ENCODE assay signal across 13 mouse cellular contexts in the genomic region with DNA sequence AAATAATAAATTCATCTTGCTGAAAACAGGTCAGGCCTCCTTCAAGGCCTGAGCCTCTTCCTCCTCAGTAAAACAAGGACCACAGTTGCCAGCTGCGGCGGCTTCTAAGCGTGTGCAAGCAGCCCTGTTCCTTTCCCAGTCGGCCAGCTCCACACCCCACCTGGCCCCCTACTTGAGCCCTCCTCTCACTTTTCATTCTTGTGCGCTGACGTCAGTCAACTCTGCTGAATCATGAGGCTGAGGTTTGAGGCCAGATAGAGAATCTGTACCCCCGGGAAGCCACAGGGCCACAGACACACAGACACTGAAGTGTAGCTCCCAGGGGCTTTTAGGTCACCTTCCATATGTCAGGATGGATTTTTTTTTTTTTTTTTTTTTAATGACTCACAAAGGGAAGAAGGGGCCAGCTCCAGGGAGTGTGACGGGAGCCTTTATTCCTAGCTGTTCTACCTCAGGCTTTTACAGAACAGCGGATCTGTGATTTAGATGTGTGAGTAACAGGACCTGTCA. TPM values are rescaled to one million over a fixed set of nuclear protein-coding genes. Genes with fewer than 3 reads are reported as not detected.
DNase-seq lines count a peak whose midpoint lies in the region; ATAC-seq lines count a peak whose summit lies in the region.
"Had no signal": no experiment of that assay in that cellular context is flagged by ENCODE, and none has a peak within 500 bp of the region (broad histone marks: within the 10 kb centered on the region; RNA-seq: fewer than 3 reads in every experiment).

No protein-coding gene starts in this region.

- DNase-seq in hindbrain, embryonic 14.5 days (ENCODE audit: low spot score): no peak
- no peak for DNase-seq in hindbrain, embryonic 10.5 days (ENCODE audit: low spot score)
- peak; percentile 68 for DNase-seq in CD4-positive, CD25-positive, alpha-beta regulatory T cell, adult 2 months (ENCODE audit: low read depth, low spot score)
- DNase-seq in R1 (ENCODE audit: low read depth, low spot score): peak; percentile 39
- peak; percentile 47 for DNase-seq in mesoderm, embryonic 11.5 days (ENCODE audit: low read depth, low spot score)
- no peak for DNase-seq in cerebellum, adult 11 months
- no peak for DNase-seq in right cerebral cortex, postnatal 4 days
- no peak for DNase-seq in gastrocnemius, postnatal 4 days (ENCODE audit: low spot score in 2 of 2)
- DNase-seq: adrenal gland, postnatal 10 days had no signal

- H3K27me3 ChIP-seq in hindbrain, embryonic 14.5 days (ENCODE audit: control insufficient read depth, insufficient read depth, low read length): peaks cover 22% of the 10 kb centered on the region
- peaks cover 34% of the 10 kb centered on the region for H3K27me3 ChIP-seq in hindbrain, embryonic 10.5 days (ENCODE audit: insufficient read depth, poor library complexity, severe bottlenecking)

- H3K4me1 ChIP-seq in hindbrain, embryonic 14.5 days (replicated peaks; ENCODE audit: control insufficient read depth, insufficient read depth, low read length): peaks cover 28% of the 10 kb centered on the region
- peaks cover 53% of the 10 kb centered on the region for H3K4me1 ChIP-seq in hindbrain, embryonic 10.5 days (replicated peaks)

- no peak for ATAC-seq in hindbrain, embryonic 14.5 days (ENCODE audit: low FRiP score)
- ATAC-seq: inflammation-experienced regulatory T-cells, adult 6 months had no signal

- H3K9ac ChIP-seq in hindbrain, embryonic 14.5 days: 0 out of 2 replicates have a peak overlapping the region, but pooled peaks have one; percentile 16

- no peaks in the 10 kb centered on the region for H3K9me3 ChIP-seq in hindbrain, embryonic 14.5 days (ENCODE audit: control insufficient read depth, low read length)
- no peaks in the 10 kb centered on the region for H3K9me3 ChIP-seq in hindbrain, embryonic 10.5 days
- H3K9me3 ChIP-seq: midbrain, embryonic 12.5 days had no signal

- no peaks in the 10 kb centered on the region for H3K36me3 ChIP-seq in hindbrain, embryonic 14.5 days (replicated peaks; ENCODE audit: control insufficient read depth, insufficient read depth)
- no peaks in the 10 kb centered on the region for H3K36me3 ChIP-seq in hindbrain, embryonic 10.5 days
- H3K36me3 ChIP-seq: midbrain, embryonic 12.5 days had no signal

- no peak overlapping the region for H3K27ac ChIP-seq in hindbrain, embryonic 14.5 days
- no peak overlapping the region; the same call in 1 of the 2 replicates for H3K27ac ChIP-seq in hindbrain, embryonic 10.5 days
- H3K27ac ChIP-seq: left cerebral cortex, adult 2 months; midbrain, embryonic 12.5 days had no signal

- no peak overlapping the region for H3K4me2 ChIP-seq in hindbrain, embryonic 14.5 days (replicated peaks)
- H3K4me2 ChIP-seq: midbrain, embryonic 12.5 days had no signal

- WGBS in hindbrain, embryonic 14.5 days: 43% methylated on average over 9 of the region's 9 CpGs
- 37% methylated on average over 9 of the region's 9 CpGs for WGBS in hindbrain, embryonic 10.5 days

- H3K4me3 ChIP-seq in hindbrain, embryonic 14.5 days (replicated peaks; ENCODE audit: low read length): no peak overlapping the region
- no peak overlapping the region for H3K4me3 ChIP-seq in hindbrain, embryonic 10.5 days
- H3K4me3 ChIP-seq: left cerebral cortex, adult 2 months; midbrain, embryonic 12.5 days had no signal

RNA-seq across cellular contexts. Expression of a gene that starts 3.4 kb away (rescaled TPM):
- polyA plus RNA-seq in hindbrain, embryonic 14.5 days (2014; fragmentation: Nextera tagmentation; extraction: Ambion mirVana): 3.7 and 4.6 TPM in 2 replicates
- polyA plus RNA-seq in hindbrain, embryonic 10.5 days (2016; fragmentation: Nextera tagmentation; extraction: Ambion mirVana): 2.7 and 3.4 TPM in 2 replicates
- 1 to 10 TPM; 2.9 to 3.2 TPM for total RNA-seq in gastrocnemius, postnatal 4 days (2021)

RNA-seq across cellular contexts. Expression of a gene that starts 6.5 kb away (rescaled TPM):
- polyA plus RNA-seq in hindbrain, embryonic 14.5 days (2014; fragmentation: Nextera tagmentation; extraction: Ambion mirVana): not detected in 2 replicates
- polyA plus RNA-seq in hindbrain, embryonic 10.5 days (2016; fragmentation: Nextera tagmentation; extraction: Ambion mirVana): not detected in 2 replicates
- total RNA-seq in gastrocnemius, postnatal 4 days (2021): not detected
- total RNA-seq: adrenal gland, postnatal 10 days; left cerebral cortex, adult 2 months had no signal
- polyA plus RNA-seq: midbrain, embryonic 12.5 days had no signal

RNA-seq across cellular contexts. Expression of a gene that starts 8.8 kb away (rescaled TPM):
- not detected in 2 replicates for polyA plus RNA-seq in hindbrain, embryonic 14.5 days (2014; fragmentation: Nextera tagmentation; extraction: Ambion mirVana)
- not detected in 2 replicates for polyA plus RNA-seq in hindbrain, embryonic 10.5 days (2016; fragmentation: Nextera tagmentation; extraction: Ambion mirVana)
- total RNA-seq in gastrocnemius, postnatal 4 days (2021): not detected
- total RNA-seq: adrenal gland, postnatal 10 days; left cerebral cortex, adult 2 months had no signal
- polyA plus RNA-seq: inflammation-experienced regulatory T-cells, adult 6 months; midbrain, embryonic 12.5 days; spleen, adult 2 months had no signal

RNA-seq across cellular contexts. Expression of a gene that starts 14.0 kb away (rescaled TPM):
- not detected in 2 replicates for polyA plus RNA-seq in hindbrain, embryonic 14.5 days (2014; fragmentation: Nextera tagmentation; extraction: Ambion mirVana)
- polyA plus RNA-seq in hindbrain, embryonic 10.5 days (2016; fragmentation: Nextera tagmentation; extraction: Ambion mirVana): not detected in 2 replicates
- not detected for total RNA-seq in gastrocnemius, postnatal 4 days (2021)
- total RNA-seq: adrenal gland, postnatal 10 days; left cerebral cortex, adult 2 months had no signal
- polyA plus RNA-seq: inflammation-experienced regulatory T-cells, adult 6 months; midbrain, embryonic 12.5 days; spleen, adult 2 months had no signal

RNA-seq across cellular contexts. Expression of a gene that starts 23.7 kb away (rescaled TPM):
- polyA plus RNA-seq in hindbrain, embryonic 14.5 days (2014; fragmentation: Nextera tagmentation; extraction: Ambion mirVana): 0.96 TPM in 1 of 2 replicates, not detected in the other
- not detected in 2 replicates for polyA plus RNA-seq in hindbrain, embryonic 10.5 days (2016; fragmentation: Nextera tagmentation; extraction: Ambion mirVana)
- not detected for total RNA-seq in gastrocnemius, postnatal 4 days (2021)
- total RNA-seq: adrenal gland, postnatal 10 days; left cerebral cortex, adult 2 months had no signal
- polyA plus RNA-seq: midbrain, embryonic 12.5 days had no signal

Comparison
In these comparisons a context has a peak if more than half of its experiments do, and no peak if none do; other contexts are left out.
1. DNase-seq: peak in CD4-positive, CD25-positive, alpha-beta regulatory T cell, adult 2 months (single experiment), R1 (single experiment) and mesoderm, embryonic 11.5 days (single experiment); none in hindbrain, embryonic 14.5 days (single experiment), hindbrain, embryonic 10.5 days (single experiment), cerebellum, adult 11 months (single experiment), right cerebral cortex, postnatal 4 days (single experiment) and gastrocnemius, postnatal 4 days (0 of 2).